Comparison of ENCODE assay signal across 19 mouse cellular contexts in the genomic region with DNA sequence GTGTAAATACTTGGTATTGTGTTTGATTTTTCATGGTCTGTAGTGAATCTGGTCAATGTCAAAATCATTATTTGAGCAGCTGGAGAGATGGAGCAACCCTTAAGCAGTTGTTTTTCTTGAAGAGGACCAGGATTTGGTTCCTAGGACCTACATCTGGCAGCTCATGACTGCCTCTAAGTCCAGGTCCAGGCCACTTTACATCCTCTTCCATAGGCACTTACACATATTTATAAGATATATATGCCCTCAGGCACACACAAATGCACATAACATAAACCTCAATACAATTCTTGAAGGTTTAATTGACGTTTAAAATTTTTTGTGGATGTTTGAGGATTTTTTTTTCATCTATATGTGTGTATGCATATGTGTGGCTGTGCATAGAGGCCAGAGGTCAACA.
DNase-seq lines count a peak whose midpoint lies in the region; ATAC-seq and TF ChIP-seq lines count a peak whose summit lies in the region.
"Had no signal": no experiment of that assay in that cellular context is flagged by ENCODE, and none has a peak within 500 bp of the region (broad histone marks: within the 10 kb centered on the region; RNA-seq: fewer than 3 reads in every experiment).

No protein-coding gene starts in this region.

- WGBS in limb, embryonic 13.5 days = 41% methylated on average over 1 of the region's 1 CpGs
- 79% methylated on average over 1 of the region's 1 CpGs for WGBS in limb, embryonic 10.5 days
- WGBS in limb, embryonic 14.5 days = 33% methylated on average over 1 of the region's 1 CpGs

- no peak overlapping the region for H3K9ac ChIP-seq in limb, embryonic 13.5 days
- H3K9ac ChIP-seq in limb, embryonic 14.5 days (ENCODE audit: low read depth, low read length, severe bottlenecking) = no peak overlapping the region

- no peaks in the 10 kb centered on the region for H3K27me3 ChIP-seq in limb, embryonic 13.5 days
- no peaks in the 10 kb centered on the region for H3K27me3 ChIP-seq in limb, embryonic 10.5 days (ENCODE audit: low read depth, poor library complexity, severe bottlenecking)
- H3K27me3 ChIP-seq in limb, embryonic 14.5 days (ENCODE audit: control insufficient read depth, insufficient read depth, low read length) = no peaks in the 10 kb centered on the region
- H3K27me3 ChIP-seq: CH12.LX, Patski had no signal

- H3K4me2 ChIP-seq in limb, embryonic 13.5 days (replicated peaks) = no peak overlapping the region
- H3K4me2 ChIP-seq in limb, embryonic 14.5 days (replicated peaks; ENCODE audit: low read depth, low read length, severe bottlenecking) = no peak overlapping the region

- H3K9me3 ChIP-seq in limb, embryonic 13.5 days = no peaks in the 10 kb centered on the region
- no peaks in the 10 kb centered on the region for H3K9me3 ChIP-seq in limb, embryonic 10.5 days (replicated peaks)
- H3K9me3 ChIP-seq in limb, embryonic 14.5 days (ENCODE audit: control insufficient read depth, low read length) = no peaks in the 10 kb centered on the region
- H3K9me3 ChIP-seq: G1E had no signal

- H3K4me3 ChIP-seq in limb, embryonic 13.5 days = no peak overlapping the region
- H3K4me3 ChIP-seq in limb, embryonic 10.5 days = no peak overlapping the region
- no peak overlapping the region for H3K4me3 ChIP-seq in limb, embryonic 14.5 days (replicated peaks; ENCODE audit: low read length)

- no peak for TF ChIP-seq POLR2A in limb, embryonic 14.5 days (IDR thresholded peaks at IDR 0.05; ENCODE audit: borderline replicate concordance, extremely low read depth, insufficient read depth, insufficient read length)

- H3K36me3 ChIP-seq in limb, embryonic 13.5 days = no peaks in the 10 kb centered on the region
- H3K36me3 ChIP-seq in limb, embryonic 10.5 days = no peaks in the 10 kb centered on the region
- H3K36me3 ChIP-seq in limb, embryonic 14.5 days (ENCODE audit: control insufficient read depth, insufficient read depth, low read length) = no peaks in the 10 kb centered on the region
- H3K36me3 ChIP-seq: G1E had no signal

- peak; percentile 51; the same call in 1 of the 2 replicates for ATAC-seq in limb, embryonic 13.5 days (ENCODE audit: low FRiP score, low read depth)
- peak; percentile 60; the same call in 1 of the 2 replicates for ATAC-seq in limb, embryonic 14.5 days (ENCODE audit: low FRiP score, low read depth)
- ATAC-seq: activated CD4-positive, CD25-positive, alpha-beta regulatory T cell, adult 4 months; CD4-positive, CD25-positive, alpha-beta regulatory T cell, adult 4 months; Patski had no signal

- no peaks in the 10 kb centered on the region for H3K4me1 ChIP-seq in limb, embryonic 13.5 days
- no peaks in the 10 kb centered on the region for H3K4me1 ChIP-seq in limb, embryonic 10.5 days
- H3K4me1 ChIP-seq in limb, embryonic 14.5 days (ENCODE audit: control insufficient read depth, insufficient read depth, low read length) = no peaks in the 10 kb centered on the region

- DNase-seq in limb, embryonic 10.5 days (ENCODE audit: low spot score) = no peak
- no peak for DNase-seq in limb, embryonic 14.5 days (ENCODE audit: low spot score)
- DNase-seq in kidney, postnatal 25 days = no peak
- DNase-seq: adrenal gland, adult 2 months; adrenal gland, adult 8-10 months; adrenal gland, postnatal 10 days; adrenal gland, postnatal 14 days; adrenal gland, postnatal 25 days; adrenal gland, postnatal 36 days; B cell, adult 2 months; cerebellum, adult 11 months; cerebellum, adult 11-12 months; cerebellum, adult 18-20 months had no signal

- H3K27ac ChIP-seq in limb, embryonic 13.5 days = no peak overlapping the region
- no peak overlapping the region for H3K27ac ChIP-seq in limb, embryonic 10.5 days
- H3K27ac ChIP-seq in limb, embryonic 14.5 days (replicated peaks; ENCODE audit: low read depth, low read length) = no peak overlapping the region
